Mouse (Mus musculus): ENCODE measurements around the gene Rasgef1a. TPM values are rescaled to one million over a fixed set of nuclear protein-coding genes. Genes with fewer than 3 reads are reported as not detected.

The Rasgef1a gene
- polyA plus RNA-seq, 1 experiment from 2014 or later: 0.10 TPM

DNA sequence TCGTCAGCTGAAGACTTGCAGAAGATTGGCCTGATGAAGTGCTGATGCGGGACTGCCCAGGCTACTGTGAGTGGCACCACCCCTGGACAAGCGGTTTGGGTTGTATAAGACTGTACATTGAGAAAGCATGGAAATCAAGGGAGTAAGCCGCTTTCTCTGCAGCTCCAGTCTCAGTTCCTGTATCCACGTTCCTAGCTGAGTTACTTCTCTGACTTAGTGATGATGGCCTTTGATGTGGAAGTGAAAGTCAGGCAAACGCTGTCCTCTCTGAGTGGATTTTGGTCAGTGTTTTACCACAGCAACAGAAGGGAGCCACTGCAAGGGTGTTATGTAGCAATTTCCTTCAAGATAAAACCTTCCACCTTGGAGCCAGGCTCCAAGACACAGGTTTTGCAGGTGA, 129.7 kb downstream of the Rasgef1a start:
- no peak overlapping the region for H3K27ac ChIP-seq
- peaks cover 4% of the 10 kb centered on the region for H3K9me3 ChIP-seq
- no peak for ATAC-seq (ENCODE audit: insufficient number of reproducible peaks, insufficient read depth, low FRiP score, low TSS enrichment, low read depth)
- H3K4me2 ChIP-seq: no peak overlapping the region
- no peak overlapping the region for H3K4me3 ChIP-seq
- peaks cover 2% of the 10 kb centered on the region; the same call in 1 of the 2 replicates for H3K4me1 ChIP-seq
- no peak overlapping the region for H3K9ac ChIP-seq
- WGBS: 87% methylated on average over 6 of the region's 6 CpGs
- no peaks in the 10 kb centered on the region for H3K36me3 ChIP-seq
- H3K27me3 ChIP-seq: no peaks in the 10 kb centered on the region

Small RNA genes within 50 kb of the gene (microRNA-seq; reads per million reads assigned to microRNA genes)
- gene Mir7044: not detected

Other genes starting within 250 kb of the Rasgef1a start
- gene Zfp637, start 170.3 kb upstream of the Rasgef1a start, polyA plus RNA-seq (2015; fragmentation: Nextera tagmentation; extraction: Ambion mirVana): 167 and 180 TPM in 2 replicates
- gene Zfp239, start 149.3 kb upstream of the Rasgef1a start, polyA plus RNA-seq (2015; fragmentation: Nextera tagmentation; extraction: Ambion mirVana): 15.5 and 17.1 TPM in 2 replicates
- 612 and 649 TPM in 2 replicates for gene Hnrnpf, start 111.1 kb upstream of the Rasgef1a start, polyA plus RNA-seq (2015; fragmentation: Nextera tagmentation; extraction: Ambion mirVana)
- 2.4 and 5.4 TPM in 2 replicates for gene Fxyd4, start 73.7 kb upstream of the Rasgef1a start, polyA plus RNA-seq (2015; fragmentation: Nextera tagmentation; extraction: Ambion mirVana)
- 14.7 and 16.1 TPM in 2 replicates for gene Csgalnact2, start 127.7 kb downstream of the Rasgef1a start, polyA plus RNA-seq (2015; fragmentation: Nextera tagmentation; extraction: Ambion mirVana)
- 0.92 and 0.94 TPM in 2 replicates for gene Ret, start 186.3 kb downstream of the Rasgef1a start, polyA plus RNA-seq (2015; fragmentation: Nextera tagmentation; extraction: Ambion mirVana)